Mouse (Mus musculus): ENCODE results near the gene Dennd5a.
"Not testable (repeated sequence)": the region's sequence is repeated elsewhere in the genome, so short reads cannot be mapped to it uniquely, and the experiment has no call there.

Gene Dennd5a

GRCm38 (mm10) chr7:109959716-109960612, at the start of gene Dennd5a:
TSS of gene Dennd5a (minus strand) at chr7:109960470.
- in situ Hi-C loops (cut with MboI; ENCODE audit: low pct_unique_long_range_greater_than_20kb in 1 of 2, low sequenced_read_pairs in 2 of 2, unreplicated experiment in 1 of 2) = no loop called here

- in situ Hi-C loops (cut with MboI; ENCODE audit: low pct_unique_long_range_greater_than_20kb in 1 of 2, low sequenced_read_pairs in 2 of 2, unreplicated experiment in 1 of 2) = no loop called here
These were observed 48.8 kb upstream of the Dennd5a start for GRCm38 (mm10) chr7:110009084-110009483.

- in situ Hi-C loops (cut with MboI; ENCODE audit: low pct_unique_long_range_greater_than_20kb in 1 of 2, low sequenced_read_pairs in 2 of 2, unreplicated experiment in 1 of 2) = no loop called here
These were observed 48.2 kb upstream of the Dennd5a start for GRCm38 (mm10) chr7:110008513-110008912.

GRCm38 (mm10) chr7:110006471-110007195, 46.4 kb upstream of the Dennd5a start:
- in situ Hi-C loops (cut with MboI; ENCODE audit: low pct_unique_long_range_greater_than_20kb in 1 of 2, low sequenced_read_pairs in 2 of 2, unreplicated experiment in 1 of 2) = no loop called here

- in situ Hi-C loops (cut with MboI; ENCODE audit: low pct_unique_long_range_greater_than_20kb in 1 of 2, low sequenced_read_pairs in 2 of 2, unreplicated experiment in 1 of 2) = no loop called here
These were observed 45.7 kb upstream of the Dennd5a start for GRCm38 (mm10) chr7:110005976-110006375.

GRCm38 (mm10) chr7:110002968-110003367, 42.7 kb upstream of the Dennd5a start:
- in situ Hi-C loops (cut with MboI; ENCODE audit: low pct_unique_long_range_greater_than_20kb in 1 of 2, low sequenced_read_pairs in 2 of 2, unreplicated experiment in 1 of 2) = no loop called here

- in situ Hi-C loops (cut with MboI; ENCODE audit: low pct_unique_long_range_greater_than_20kb in 1 of 2, low sequenced_read_pairs in 2 of 2, unreplicated experiment in 1 of 2) = no loop called here
These were observed 41.8 kb upstream of the Dennd5a start for GRCm38 (mm10) chr7:110002092-110002491.

GRCm38 (mm10) chr7:109998388-109998787, 38.1 kb upstream of the Dennd5a start:
- in situ Hi-C loops (cut with MboI; ENCODE audit: low pct_unique_long_range_greater_than_20kb in 1 of 2, low sequenced_read_pairs in 2 of 2, unreplicated experiment in 1 of 2) = no loop called here

- in situ Hi-C loops (cut with MboI; ENCODE audit: low pct_unique_long_range_greater_than_20kb in 1 of 2, low sequenced_read_pairs in 2 of 2, unreplicated experiment in 1 of 2) = no loop called here
These were observed 33.1 kb upstream of the Dennd5a start for GRCm38 (mm10) chr7:109993157-109993959.

GRCm38 (mm10) chr7:109991286-109991685, 31.0 kb upstream of the Dennd5a start:
- in situ Hi-C loops (cut with MboI; ENCODE audit: low pct_unique_long_range_greater_than_20kb in 1 of 2, low sequenced_read_pairs in 2 of 2, unreplicated experiment in 1 of 2) = no loop called here

GRCm38 (mm10) chr7:109986775-109987174, 26.5 kb upstream of the Dennd5a start, which contains the start of gene Tmem41b:
TSS of gene Tmem41b (minus strand) at chr7:109986929.
- in situ Hi-C loops (cut with MboI; ENCODE audit: low pct_unique_long_range_greater_than_20kb in 1 of 2, low sequenced_read_pairs in 2 of 2, unreplicated experiment in 1 of 2) = not testable (repeated sequence)

GRCm38 (mm10) chr7:109986133-109986669, 25.9 kb upstream of the Dennd5a start:
- in situ Hi-C loops (cut with MboI; ENCODE audit: low pct_unique_long_range_greater_than_20kb in 1 of 2, low sequenced_read_pairs in 2 of 2, unreplicated experiment in 1 of 2) = no loop called here

- in situ Hi-C loops (cut with MboI; ENCODE audit: low pct_unique_long_range_greater_than_20kb in 1 of 2, low sequenced_read_pairs in 2 of 2, unreplicated experiment in 1 of 2) = no loop called here
These were observed 25.4 kb upstream of the Dennd5a start for GRCm38 (mm10) chr7:109985661-109986132.

- in situ Hi-C loops (cut with MboI; ENCODE audit: low pct_unique_long_range_greater_than_20kb in 1 of 2, low sequenced_read_pairs in 2 of 2, unreplicated experiment in 1 of 2) = not testable (repeated sequence)
These were observed 24.3 kb upstream of the Dennd5a start for GRCm38 (mm10) chr7:109984608-109985007.

- in situ Hi-C loops (cut with MboI; ENCODE audit: low pct_unique_long_range_greater_than_20kb in 1 of 2, low sequenced_read_pairs in 2 of 2, unreplicated experiment in 1 of 2) = loop anchor here (5.0 kb wide), 1 partner anchor 70 kb away; no protein-coding TSS in a partner anchor
These were observed 16.9 kb upstream of the Dennd5a start for GRCm38 (mm10) chr7:109977131-109977530.

- in situ Hi-C loops (cut with MboI; ENCODE audit: low pct_unique_long_range_greater_than_20kb in 1 of 2, low sequenced_read_pairs in 2 of 2, unreplicated experiment in 1 of 2) = loop anchor here (5.0 kb wide), 1 partner anchor 71 kb away; no protein-coding TSS in a partner anchor
These were observed 15.9 kb upstream of the Dennd5a start for GRCm38 (mm10) chr7:109975966-109976715.

GRCm38 (mm10) chr7:109969542-109969941, 9.3 kb upstream of the Dennd5a start:
- in situ Hi-C loops (cut with MboI; ENCODE audit: low pct_unique_long_range_greater_than_20kb in 1 of 2, low sequenced_read_pairs in 2 of 2, unreplicated experiment in 1 of 2) = no loop called here
